Mouse (Mus musculus) testis, adult 2 months (tissue): ENCODE results near the gene Cstf1. TPM values are rescaled to one million over a fixed set of nuclear protein-coding genes. Genes with fewer than 3 reads are reported as not detected.
A peak's percentile ranks its signal among the peaks of the same experiment; 100 is the strongest.

Source experiments
- H3K27ac ChIP-seq: fragments of 200-500 bp; 2 replicates; pipeline ENCODE4 v1.5.1; 2012; ENCODE audit warnings: low read depth, low read length; ENCODE audit not compliant: control insufficient read depth, insufficient read depth
- H3K27me3 ChIP-seq: fragments of 200-500 bp; 2 replicates; pipeline ENCODE4 v1.6.1; 2012; ENCODE audit warnings: mild to moderate bottlenecking, low read length, moderate library complexity; ENCODE audit not compliant: control insufficient read depth, insufficient read depth
- H3K36me3 ChIP-seq: fragments of 200-500 bp; 2 replicates; pipeline ENCODE4 v1.6.1; 2012; ENCODE audit warnings: mild to moderate bottlenecking, low read length; ENCODE audit not compliant: control insufficient read depth, insufficient read depth
- H3K4me1 ChIP-seq: fragments of 200-500 bp; 2 replicates; pipeline ENCODE4 v1.6.1; 2012; ENCODE audit warnings: low read length; ENCODE audit not compliant: control insufficient read depth, insufficient read depth
- H3K4me3 ChIP-seq: fragments of 200-500 bp; 2 replicates; pipeline ENCODE4 v1.5.1; 2012; ENCODE audit warnings: low read depth, mild to moderate bottlenecking, low read length, moderate library complexity, mixed read lengths; ENCODE audit not compliant: control insufficient read depth
- CTCF ChIP-seq: fragments of 200-500 bp; IDR thresholded peaks from 2 replicates; pipeline ENCODE4 v1.5.1; 2012; ENCODE audit warnings: low read depth, mild to moderate bottlenecking, inconsistent platforms, low read length, moderate library complexity; ENCODE audit not compliant: control insufficient read depth, insufficient read depth, insufficient replicate concordance
- POLR2A ChIP-seq: fragments of 200-500 bp; IDR thresholded peaks from 2 replicates; pipeline ENCODE4 v1.6.1; 2012; ENCODE audit warnings: low read depth, mild to moderate bottlenecking, inconsistent platforms, low read length, moderate library complexity; ENCODE audit not compliant: control insufficient read depth
- polyA plus RNA-seq: library from polyadenylated mRNA; depleted of rRNA; stranded (reverse); fragments of >200 nt; gene quantifications from 2 replicates; pipeline ENCODE4 v1.2.3, GENCODE M21; 2012

Cstf1 gene
- polyA plus RNA-seq, 1 experiment: 158 TPM

DNA sequence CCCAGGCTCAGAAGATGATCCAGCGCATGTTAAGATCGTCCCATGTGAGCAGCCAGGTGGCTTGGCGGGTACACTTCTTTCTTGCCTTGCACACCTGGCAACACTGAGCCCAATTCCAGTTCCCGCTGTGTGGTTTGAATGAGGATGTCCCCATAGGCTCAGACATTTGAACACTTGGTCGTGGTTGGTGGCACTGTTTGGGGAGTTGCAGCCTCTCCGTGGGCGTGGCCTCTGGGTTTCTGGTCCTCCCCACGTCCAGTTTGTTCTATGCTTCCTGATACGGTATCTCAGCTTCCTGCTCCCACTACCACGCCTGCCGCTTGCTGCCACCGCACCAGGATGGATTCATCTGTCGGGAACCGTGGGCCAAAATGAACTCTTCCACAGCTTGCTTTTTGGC is 20.7 kb upstream of the Cstf1 start:
- Histone ChIP-seq H3K4me3 (no peak overlapping the region), H3K27ac (no peak overlapping the region), H3K4me1 (peaks cover 14% of the 10 kb centered on the region), H3K27me3 (no peaks in the 10 kb centered on the region), H3K36me3 (no peaks in the 10 kb centered on the region)
- TF ChIP-seq CTCF: no peak
- TF ChIP-seq POLR2A: no peak

DNA sequence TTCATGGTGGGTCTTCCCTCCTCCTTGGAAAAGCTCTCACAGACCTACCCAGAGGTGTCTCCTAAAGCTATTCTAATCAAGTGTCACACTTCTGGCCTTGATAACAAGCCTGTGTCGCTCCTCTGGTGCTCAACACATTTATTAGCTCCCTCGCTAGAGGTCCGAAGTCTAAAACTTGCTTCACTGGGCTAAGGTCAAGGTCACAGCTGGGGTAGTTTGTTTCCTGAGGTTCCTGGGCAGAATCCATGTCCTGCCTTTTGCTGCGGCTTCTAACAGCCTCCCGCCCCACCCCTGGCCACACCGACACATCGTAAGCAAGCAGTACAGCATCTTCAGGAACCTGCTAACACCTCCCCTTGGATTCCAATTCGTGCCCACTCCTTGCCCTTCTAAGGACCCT is 19.7 kb upstream of the Cstf1 start:
- TF ChIP-seq CTCF (no peak), POLR2A (no peak)

DNA sequence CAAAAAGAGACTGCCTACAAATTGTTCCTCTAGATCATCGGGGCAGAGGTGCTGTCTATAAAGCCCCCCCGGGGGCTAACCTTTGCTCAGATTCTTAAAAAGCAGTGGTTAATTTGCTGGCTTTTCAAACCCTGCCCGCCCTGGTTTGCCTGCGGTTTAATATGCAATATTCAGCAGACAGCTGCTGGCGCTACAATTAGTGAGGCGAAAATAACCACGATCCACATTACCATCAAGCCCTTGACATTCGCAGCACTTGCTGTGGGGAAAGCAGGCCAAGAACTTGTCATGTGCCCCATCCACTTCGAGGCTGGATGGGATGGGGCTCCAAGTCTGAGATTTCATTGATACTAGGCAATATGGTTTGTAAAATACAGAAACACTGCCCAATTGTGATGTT is 17.3 kb upstream of the Cstf1 start:
- Histone ChIP-seq H3K27ac (no peak overlapping the region), H3K4me3 (no peak overlapping the region), H3K36me3 (peaks cover 1% of the 10 kb centered on the region), H3K27me3 (no peaks in the 10 kb centered on the region), H3K4me1 (no peaks in the 10 kb centered on the region)
- TF ChIP-seq CTCF: no peak
- no peak for TF ChIP-seq POLR2A

More for the DNA sequence above, 19.7 kb upstream of the Cstf1 start:
- Histone ChIP-seq H3K4me3 (no peak overlapping the region), H3K27ac (no peak overlapping the region), H3K27me3 (no peaks in the 10 kb centered on the region), H3K36me3 (no peaks in the 10 kb centered on the region; the same call in 1 of the 2 replicates), H3K4me1 (peaks cover 8% of the 10 kb centered on the region)

DNA sequence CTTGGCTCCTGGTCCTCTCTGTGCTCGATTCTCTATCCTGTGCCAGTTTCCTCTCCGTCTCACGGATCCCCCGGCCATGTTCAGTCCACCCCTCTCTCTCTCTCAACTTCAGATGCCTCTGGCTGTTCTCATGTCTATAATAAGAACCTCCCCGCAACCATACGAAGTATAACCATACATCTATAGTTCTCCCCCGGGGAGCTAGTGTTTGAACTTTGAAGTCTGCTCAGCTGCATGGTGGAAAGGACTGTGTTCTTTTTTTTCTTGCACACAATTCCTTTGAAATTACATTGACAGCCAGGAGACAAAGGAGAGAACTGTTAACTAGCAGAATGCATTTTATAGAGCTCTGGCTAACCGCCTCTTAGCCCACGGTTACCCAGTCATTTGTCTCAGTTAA is 15.7 kb upstream of the Cstf1 start:
- H3K4me3 ChIP-seq: no peak overlapping the region
- H3K36me3 ChIP-seq: peaks cover 1% of the 10 kb centered on the region
- no peak for TF ChIP-seq POLR2A
- H3K4me1 ChIP-seq: no peaks in the 10 kb centered on the region
- H3K27me3 ChIP-seq: no peaks in the 10 kb centered on the region
- no peak overlapping the region for H3K27ac ChIP-seq

DNA sequence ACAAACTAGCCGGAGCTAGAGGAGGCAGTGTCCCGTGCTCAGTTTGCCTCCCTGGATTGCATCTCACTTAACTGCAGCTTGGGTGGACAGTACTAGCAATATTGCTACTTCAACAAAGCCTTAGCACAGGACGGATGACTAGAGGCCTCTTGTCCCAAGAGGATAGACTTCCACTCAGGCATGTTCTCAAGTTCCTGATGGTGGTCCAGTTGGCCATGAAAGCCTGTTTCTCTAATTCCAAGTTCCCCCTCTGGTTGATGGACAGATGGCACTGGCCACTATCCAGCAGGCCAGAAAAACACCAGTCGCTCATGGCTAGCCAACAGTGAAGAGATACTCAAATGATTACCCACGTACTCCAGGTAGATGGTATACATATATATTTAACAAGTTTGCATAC is 14.6 kb upstream of the Cstf1 start:
- Histone ChIP-seq H3K4me1 (no peaks in the 10 kb centered on the region), H3K4me3 (no peak overlapping the region), H3K27ac (no peak overlapping the region), H3K36me3 (peaks cover 1% of the 10 kb centered on the region), H3K27me3 (no peaks in the 10 kb centered on the region)
- TF ChIP-seq POLR2A: no peak
- no peak for TF ChIP-seq CTCF

DNA sequence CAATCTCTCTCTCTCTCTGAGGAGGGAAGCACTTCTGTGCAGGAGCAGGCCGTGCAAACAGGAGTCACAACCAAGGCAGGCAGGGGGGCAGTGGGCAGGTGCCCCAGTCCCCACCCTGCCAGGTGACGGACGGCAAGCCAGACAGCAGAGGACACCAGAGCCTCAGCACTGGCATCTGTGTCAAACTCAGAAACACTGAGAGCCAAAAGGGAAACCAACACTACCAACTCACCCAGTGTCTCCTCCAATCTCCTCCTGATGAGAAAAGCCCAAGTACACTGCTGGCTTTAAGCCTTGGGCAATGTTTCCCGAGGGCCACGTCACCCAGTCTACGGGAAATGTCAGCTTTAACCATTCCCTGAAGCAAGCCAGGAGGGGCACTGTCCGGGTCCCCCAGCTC is 7.3 kb upstream of the Cstf1 start:
- Histone ChIP-seq H3K4me3 (no peak overlapping the region), H3K27me3 (no peaks in the 10 kb centered on the region), H3K36me3 (peaks cover 6% of the 10 kb centered on the region), H3K4me1 (peaks cover 2% of the 10 kb centered on the region; the same call in 1 of the 2 replicates), H3K27ac (no peak overlapping the region)
- TF ChIP-seq CTCF (no peak), POLR2A (no peak)

DNA sequence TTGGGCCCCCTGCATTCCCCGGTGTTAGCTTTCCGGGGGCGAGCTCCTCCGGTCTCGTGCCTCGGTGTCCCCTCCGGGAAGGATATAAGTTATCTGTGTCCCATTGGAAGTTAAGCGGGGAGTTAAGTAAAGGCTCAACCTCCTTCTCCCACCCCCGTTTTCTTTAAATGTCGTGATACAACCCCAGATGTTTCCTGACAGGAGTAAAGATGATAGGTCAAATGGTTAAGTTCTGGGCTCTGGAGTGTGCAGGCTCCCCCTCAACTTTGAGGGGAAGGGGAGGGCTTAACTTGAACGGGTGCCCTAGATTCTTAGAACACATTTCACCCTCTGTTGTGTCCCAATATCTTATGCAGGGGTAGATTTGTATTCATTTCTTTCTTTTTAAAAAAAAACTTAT is 777 bp downstream of the Cstf1 start:
- TF ChIP-seq POLR2A (no peak), CTCF (no peak)
- no peaks in the 10 kb centered on the region for H3K27me3 ChIP-seq
- H3K36me3 ChIP-seq: peaks cover 10% of the 10 kb centered on the region
- H3K4me1 ChIP-seq: peaks cover 5% of the 10 kb centered on the region
- peak overlapping the region; percentile 99 for H3K4me3 ChIP-seq
- peak overlapping the region; percentile 100 for H3K27ac ChIP-seq

DNA sequence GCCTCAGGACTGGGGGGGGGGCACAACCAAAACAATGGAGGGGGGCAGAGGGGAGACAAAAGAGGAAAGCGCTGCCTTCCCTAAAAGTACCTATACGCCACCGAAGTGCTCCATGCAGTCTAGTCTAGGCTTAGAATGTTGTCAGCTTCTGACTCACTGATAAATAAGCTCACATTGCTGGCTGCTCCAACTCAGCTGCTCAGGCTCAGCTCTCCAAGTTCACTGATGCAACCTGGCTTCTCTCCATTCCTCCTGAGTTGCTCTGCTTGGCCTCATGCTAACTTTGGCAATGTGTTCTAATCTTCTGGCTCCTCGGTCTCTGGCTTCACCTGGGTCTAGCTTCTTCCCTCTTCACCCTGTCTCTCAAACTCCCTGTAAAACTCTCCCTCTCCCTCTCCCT is 6.1 kb downstream of the Cstf1 start:
- no peak overlapping the region for H3K27ac ChIP-seq
- no peak overlapping the region for H3K4me3 ChIP-seq
- TF ChIP-seq POLR2A: no peak
- TF ChIP-seq CTCF: no peak
- peaks cover 7% of the 10 kb centered on the region for H3K36me3 ChIP-seq
- H3K27me3 ChIP-seq: no peaks in the 10 kb centered on the region
- no peaks in the 10 kb centered on the region; the same call in 1 of the 2 replicates for H3K4me1 ChIP-seq
